Mouse (Mus musculus) megakaryocyte-erythroid progenitor cell, adult 5-6 weeks (primary cell): ENCODE measurements around the gene Cops7b. TPM values are rescaled to one million over a fixed set of nuclear protein-coding genes. Genes with fewer than 3 reads are reported as not detected.

Source experiments
- ATAC-seq: replicated peaks from 2 replicates; pipeline ENCODE4 v1.8.0; 2016; ENCODE audit warnings: mild to moderate bottlenecking, inconsistent platforms; ENCODE audit not compliant: severe bottlenecking, poor library complexity, low FRiP score, low TSS enrichment
- total RNA-seq, 2 experiments: library from RNA; stranded (forward) in 1 of 2; stranded (reverse) in 1 of 2; fragments of 200-1000, 215-1000 nt in 1 of 2; fragments of >200 nt in 1 of 2; fragmentation: Nextera tagmentation in 1 of 2; gene quantifications; 2 replicates each; pipeline ENCODE4 v1.2.3; 2014 to 2017

Gene Cops7b
- total RNA-seq, 2 experiments from 2014 or later = 19.1 to 25.6 TPM

- no peak for ATAC-seq
Observed at GRCm38 (mm10) chr1:86594539-86594938, 11.8 kb downstream of the Cops7b start.

DNA sequence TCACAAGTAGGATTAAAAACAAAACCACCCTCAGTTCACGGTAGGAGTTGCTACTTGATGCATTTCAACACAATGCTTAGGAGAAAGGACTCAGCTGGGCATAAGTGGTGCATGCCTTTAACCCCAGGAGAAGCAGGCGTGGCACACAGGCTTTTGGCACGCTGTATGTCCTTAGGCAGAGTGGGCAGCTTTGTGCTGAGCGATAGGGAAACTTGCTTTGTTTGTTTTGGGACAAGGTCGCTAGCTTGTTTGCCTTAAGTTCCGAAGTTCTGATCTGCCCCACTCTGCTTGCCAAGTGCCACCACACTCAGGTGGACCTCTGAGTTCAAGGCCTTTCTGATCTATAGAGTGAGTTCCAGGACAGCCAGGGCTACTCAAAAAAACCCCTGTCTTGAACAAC is 12.6 kb downstream of the Cops7b start:
- no peak for ATAC-seq

GRCm38 (mm10) chr1:86596512-86596911 is 13.8 kb downstream of the Cops7b start:
- no peak for ATAC-seq

GRCm38 (mm10) chr1:86598516-86598915 is 15.8 kb downstream of the Cops7b start:
- ATAC-seq = peak; percentile 41; the same call in 1 of the 2 replicates

GRCm38 (mm10) chr1:86600117-86600516 is 17.4 kb downstream of the Cops7b start:
- ATAC-seq = no peak

DNA sequence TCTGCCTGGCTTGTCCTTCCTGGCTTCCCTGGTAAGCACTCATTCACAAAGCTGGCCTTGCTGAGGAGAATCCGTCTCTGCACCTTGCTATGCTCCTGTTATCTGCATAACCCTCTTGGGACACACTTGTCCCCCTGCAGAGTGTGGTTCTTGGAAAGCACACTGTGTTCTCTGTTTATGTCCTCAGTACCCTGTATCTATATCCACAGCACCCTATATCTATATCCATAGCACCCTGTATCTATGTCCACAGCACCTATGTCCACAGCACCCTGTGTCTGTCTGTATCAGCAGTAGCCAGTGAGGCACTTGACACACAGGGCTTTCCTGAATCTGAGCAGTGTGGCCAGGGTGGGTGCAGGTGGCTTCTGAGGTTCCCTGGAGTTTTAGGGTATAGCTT is 28.2 kb downstream of the Cops7b start:
- peak; percentile 37; the same call in 1 of the 2 replicates for ATAC-seq

GRCm38 (mm10) chr1:86612081-86612480 is 29.4 kb downstream of the Cops7b start:
- ATAC-seq = no peak

DNA sequence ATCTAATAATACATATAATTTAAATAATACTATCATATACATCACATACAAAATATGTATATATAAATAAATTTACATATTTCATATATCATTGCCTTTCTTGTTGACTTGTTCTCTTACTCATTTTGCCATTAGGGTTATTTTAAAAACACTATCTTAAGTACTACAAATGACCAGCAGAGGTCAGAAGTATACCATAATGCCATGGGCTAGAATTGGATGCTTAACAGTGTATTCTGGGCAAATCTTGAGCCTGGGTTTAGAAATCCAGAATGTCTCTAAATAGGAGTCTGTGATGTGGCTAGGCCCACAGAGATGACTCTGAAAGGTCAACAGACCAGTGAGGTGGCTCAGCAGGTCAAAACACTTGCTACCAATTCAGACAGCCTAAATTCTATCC is 31.6 kb downstream of the Cops7b start:
- peak; percentile 54; the same call in 1 of the 2 replicates for ATAC-seq

DNA sequence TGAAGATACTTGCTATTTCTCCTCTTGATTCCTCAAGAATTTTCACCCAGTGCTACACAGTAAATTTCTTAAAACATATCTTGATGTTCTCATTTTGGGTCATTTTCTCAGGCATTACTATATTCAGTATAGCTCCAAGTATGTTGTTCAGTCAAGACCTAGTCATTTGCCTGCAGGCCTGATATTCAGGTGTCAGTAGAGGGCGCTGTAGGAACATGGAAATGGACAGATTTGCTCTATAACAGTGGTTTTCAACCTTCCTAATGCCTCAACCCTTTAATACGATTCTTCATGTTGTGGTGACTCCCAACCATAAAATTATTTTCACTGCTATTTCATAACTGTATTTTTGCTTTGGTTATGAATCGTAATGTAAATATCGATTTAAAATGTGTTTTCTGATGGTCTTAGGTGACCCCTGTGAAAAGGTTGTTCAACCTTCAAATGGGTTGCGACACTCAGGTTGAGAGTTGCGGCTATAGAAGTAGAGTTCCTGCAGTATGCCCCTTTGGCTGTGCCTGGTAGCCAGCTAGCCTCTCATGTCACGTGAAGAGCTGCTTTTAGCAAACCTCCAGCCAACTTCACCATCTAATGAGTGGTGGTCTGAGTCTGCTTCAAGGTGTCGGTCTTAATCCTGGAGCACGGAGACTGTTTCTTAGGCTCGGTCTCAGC is 35.9 kb downstream of the Cops7b start:
- no peak for ATAC-seq

DNA sequence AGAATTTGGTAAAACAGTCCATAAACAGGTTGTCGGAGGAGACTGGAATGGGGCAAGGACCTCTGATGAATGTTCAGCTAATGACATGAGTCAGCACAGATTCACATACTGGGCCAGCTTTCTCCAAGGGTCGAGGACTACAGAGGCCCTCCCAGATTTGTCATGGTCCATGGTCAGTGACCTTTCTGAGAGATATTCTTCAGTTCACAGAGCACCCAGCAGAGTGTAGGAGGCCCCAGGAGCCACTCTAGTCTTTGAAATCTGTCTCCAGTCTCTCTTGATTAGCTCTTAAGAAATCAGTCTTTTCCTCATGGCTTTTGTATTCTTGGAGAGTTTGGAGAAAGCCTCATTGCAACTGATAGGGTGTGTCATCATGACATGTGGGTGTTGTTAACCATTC is 39.6 kb downstream of the Cops7b start:
- no peak for ATAC-seq

- ATAC-seq = no peak
Observed at GRCm38 (mm10) chr1:86623001-86624000, 40.6 kb downstream of the Cops7b start.

GRCm38 (mm10) chr1:86628270-86628669 is 45.6 kb downstream of the Cops7b start:
- no peak for ATAC-seq

DNA sequence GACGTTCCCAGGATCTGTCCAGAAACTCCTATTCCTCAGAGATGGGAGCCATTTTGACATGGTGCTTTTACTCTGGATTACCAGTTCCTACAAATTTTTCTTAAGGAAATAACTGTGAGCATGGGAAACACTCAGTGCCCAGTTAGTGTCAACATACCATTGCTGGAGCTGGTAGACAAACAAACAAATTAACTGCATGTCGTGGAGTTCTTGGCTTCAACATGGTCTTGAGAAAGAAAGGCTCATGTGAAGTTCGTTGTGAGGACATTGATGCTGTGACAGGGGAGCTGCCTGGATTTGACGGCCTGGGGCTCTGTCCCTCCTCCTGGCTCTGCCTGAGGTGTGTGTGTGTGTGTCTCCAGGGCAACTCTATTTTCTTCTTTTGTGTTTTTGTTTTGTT is 47.2 kb downstream of the Cops7b start:
- no peak for ATAC-seq

DNA sequence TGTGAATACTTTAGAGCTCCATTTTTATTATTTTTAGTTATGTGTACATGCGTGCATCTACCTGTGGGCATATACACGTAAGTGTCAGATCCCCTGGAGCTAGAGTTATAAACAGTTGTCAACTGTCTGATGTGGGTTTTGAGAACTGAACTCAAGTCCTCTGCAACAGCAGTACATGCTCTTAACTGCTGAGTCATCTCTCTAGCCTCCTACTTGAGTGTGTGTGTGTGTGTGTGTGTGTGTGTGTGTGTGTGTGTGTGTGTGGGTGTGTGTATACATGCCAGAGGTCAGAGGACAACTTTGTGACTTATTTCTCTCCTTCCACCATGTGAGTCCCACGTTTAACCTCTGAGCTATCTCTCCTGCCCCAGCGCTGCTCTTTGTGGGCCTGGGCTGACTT is 47.8 kb downstream of the Cops7b start:
- ATAC-seq = no peak

- no peak for ATAC-seq
Observed at GRCm38 (mm10) chr1:86632732-86633380, 50.2 kb downstream of the Cops7b start.

DNA sequence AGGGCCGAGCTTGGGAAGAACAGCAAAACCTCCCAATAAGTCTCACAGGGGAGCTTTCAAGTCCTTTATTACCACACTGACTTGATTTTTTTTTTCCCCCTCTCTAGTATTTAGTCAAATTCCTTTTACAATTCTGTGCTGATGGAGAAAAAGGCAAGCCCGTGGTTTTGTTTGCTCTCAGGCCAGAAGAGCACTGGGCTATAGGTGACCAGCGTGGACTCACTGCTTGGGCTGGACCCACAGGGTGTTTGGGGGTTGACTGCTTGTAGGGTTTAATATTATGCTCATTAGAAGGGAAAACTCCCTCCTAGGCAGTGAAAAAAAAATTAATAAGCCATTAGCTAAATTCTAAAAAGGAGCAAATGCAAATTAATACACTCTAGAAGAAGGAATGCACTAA is 50.7 kb downstream of the Cops7b start:
- ATAC-seq = no peak

DNA sequence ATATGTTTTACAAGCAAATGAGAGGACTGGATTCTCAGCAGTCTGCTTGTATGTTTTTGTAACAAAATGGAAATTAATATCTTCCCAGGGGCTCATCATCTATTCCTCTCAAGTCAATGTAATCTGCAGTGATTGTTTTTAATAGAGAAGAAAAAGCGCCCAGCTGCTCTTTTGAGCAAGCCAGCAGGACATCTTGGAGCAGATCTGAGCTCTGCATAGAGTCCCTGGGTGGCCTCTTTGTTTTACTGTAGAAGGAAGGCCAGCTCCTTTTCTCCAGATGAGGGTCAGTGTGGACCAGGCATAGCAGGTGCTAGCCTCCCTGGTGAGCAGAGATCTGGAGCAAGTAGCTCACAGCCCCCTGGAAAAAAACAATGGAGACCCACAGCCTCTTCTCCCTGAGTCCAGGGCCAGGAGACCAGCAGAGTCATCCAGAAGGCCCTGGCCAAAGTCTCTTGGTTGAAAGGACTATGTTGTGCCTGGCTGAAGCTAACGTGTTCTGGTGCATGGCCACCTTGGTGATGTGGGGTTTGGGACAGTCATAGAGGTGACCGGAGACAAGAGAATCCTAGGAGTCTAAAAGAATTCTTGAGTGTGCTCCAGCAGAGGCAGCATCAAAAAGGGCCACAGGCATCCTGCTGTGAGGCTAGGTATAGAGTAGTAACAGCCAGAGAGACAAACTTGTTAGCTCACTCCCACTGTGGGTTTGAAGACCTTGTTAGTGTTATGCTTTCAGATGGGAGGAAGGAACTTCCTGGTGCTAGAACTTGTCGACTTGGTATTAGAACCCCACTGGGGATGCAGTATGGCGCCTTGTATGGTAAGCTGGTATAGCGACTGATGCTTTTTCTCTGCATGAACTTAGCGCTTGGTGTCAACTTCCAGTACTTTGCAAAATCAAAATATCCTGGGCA is 51.4 kb downstream of the Cops7b start:
- no peak for ATAC-seq

- 0 out of 2 replicates have a peak, but pooled peaks have one; percentile 50 for ATAC-seq
Observed at GRCm38 (mm10) chr1:86634751-86635359, 52.2 kb downstream of the Cops7b start.
